Mouse (Mus musculus) cortical plate, adult 2 months (tissue): ENCODE data around the gene Gm20425.

Source experiments
- CTCF ChIP-seq: fragments of 200-500 bp; IDR thresholded peaks from 2 replicates; pipeline ENCODE4 v1.5.1; 2011; ENCODE audit warnings: mild to moderate bottlenecking, control low read depth, low read length; ENCODE audit not compliant: insufficient read depth; ENCODE audit errors: extremely low read depth
- POLR2A ChIP-seq: fragments of 200-500 bp; IDR thresholded peaks from 2 replicates; pipeline ENCODE4 v1.6.1; 2011; ENCODE audit warnings: mild to moderate bottlenecking, low read length, control low read depth; ENCODE audit not compliant: insufficient read depth; ENCODE audit errors: extremely low read depth

GRCm38 (mm10) chr9:103146703-103147102 is 83.4 kb downstream of the Gm20425 start:
- TF ChIP-seq CTCF: no peak
- no peak for TF ChIP-seq POLR2A
